Mouse (Mus musculus): Measurements from ENCODE around the gene Lctl. TPM values are rescaled to one million over a fixed set of nuclear protein-coding genes. Genes with fewer than 3 reads are reported as not detected.
A peak's percentile ranks its signal among the peaks of the same experiment; 100 is the strongest.
"Not testable (repeated sequence)": the region's sequence is repeated elsewhere in the genome, so short reads cannot be mapped to it uniquely, and the experiment has no call there.

Lctl gene
- polyA plus RNA-seq, 1 experiment from 2014 or later: 0.14 TPM

DNA sequence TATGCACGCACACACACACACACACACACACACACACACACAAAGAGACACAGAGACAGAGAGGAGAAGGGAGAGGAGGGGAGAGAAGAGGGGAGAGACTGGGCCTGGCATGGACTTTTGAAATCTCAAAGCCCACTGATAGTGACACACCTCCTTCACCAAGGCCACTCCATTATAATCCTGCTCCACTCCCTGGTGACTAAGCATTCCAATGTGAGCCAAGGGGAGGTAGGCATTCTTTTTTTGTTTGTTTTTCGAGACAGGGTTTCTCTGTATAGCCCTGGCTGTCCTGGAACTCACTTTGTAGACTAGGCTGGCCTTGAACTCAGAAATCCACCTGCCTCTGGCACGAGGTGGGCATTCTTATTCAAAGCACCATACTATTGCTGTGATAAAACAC is 7.9 kb downstream of the Lctl start:
- WGBS: 64% methylated on average over 3 of the region's 3 CpGs
- not testable (repeated sequence) for H3K4me3 ChIP-seq (replicated peaks); H3K4me1 ChIP-seq

GRCm38 (mm10) chr9:64125307-64125706 is 8.4 kb downstream of the Lctl start:
- Histone ChIP-seq H3K36me3 (replicated peaks) (no peaks in the 10 kb centered on the region), H3K27ac (no peak overlapping the region), H3K4me1 (no peaks in the 10 kb centered on the region), H3K9ac (no peak overlapping the region), H3K4me3 (replicated peaks) (no peak overlapping the region), H3K27me3 (no peaks in the 10 kb centered on the region), H3K4me2 (no peak overlapping the region), H3K9me3 (no peaks in the 10 kb centered on the region)
- ATAC-seq (ENCODE audit: low FRiP score): no peak
- 77% methylated on average over 3 of the region's 3 CpGs for WGBS

More for the DNA sequence above, 7.9 kb downstream of the Lctl start:
- H3K9ac ChIP-seq; H3K27me3 ChIP-seq; ATAC-seq (ENCODE audit: low FRiP score); H3K4me2 ChIP-seq; H3K36me3 ChIP-seq (replicated peaks); H3K27ac ChIP-seq; H3K9me3 ChIP-seq: not testable (repeated sequence)

GRCm38 (mm10) chr9:64126121-64126520 is 9.2 kb downstream of the Lctl start:
- Histone ChIP-seq H3K9me3 (no peaks in the 10 kb centered on the region), H3K4me1 (no peaks in the 10 kb centered on the region), H3K27me3 (no peaks in the 10 kb centered on the region), H3K4me2 (no peak overlapping the region), H3K27ac (no peak overlapping the region), H3K4me3 (replicated peaks) (no peak overlapping the region), H3K36me3 (replicated peaks) (no peaks in the 10 kb centered on the region), H3K9ac (no peak overlapping the region)
- WGBS: 79% methylated on average over 12 of the region's 12 CpGs
- ATAC-seq (ENCODE audit: low FRiP score): no peak

DNA sequence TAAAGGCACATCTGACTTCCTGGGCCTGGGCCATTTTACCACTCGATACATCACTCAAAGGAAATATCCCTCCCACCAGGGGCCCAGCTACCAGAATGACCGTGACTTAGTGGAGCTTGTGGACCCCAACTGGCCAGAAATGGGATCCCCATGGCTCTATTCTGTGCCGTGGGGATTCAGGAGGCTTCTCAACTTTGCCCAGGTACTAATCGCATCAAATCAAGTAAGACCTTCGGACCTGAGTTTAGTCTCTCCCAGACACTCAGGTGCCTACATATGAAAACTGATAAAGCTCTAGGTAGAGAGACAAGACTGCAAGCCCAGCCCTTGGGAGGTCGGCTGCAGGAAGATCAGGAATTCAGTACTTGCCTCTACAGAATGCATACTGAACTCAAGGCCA is 14.7 kb downstream of the Lctl start:
- no peaks in the 10 kb centered on the region for H3K27me3 ChIP-seq
- H3K9ac ChIP-seq: no peak overlapping the region
- no peak for ATAC-seq (ENCODE audit: low FRiP score)
- 84% methylated on average over 6 of the region's 6 CpGs for WGBS
- peaks cover 10% of the 10 kb centered on the region; the same call in 1 of the 2 replicates for H3K36me3 ChIP-seq (replicated peaks)
- H3K4me1 ChIP-seq: no peaks in the 10 kb centered on the region
- H3K9me3 ChIP-seq: no peaks in the 10 kb centered on the region
- H3K27ac ChIP-seq: no peak overlapping the region
- H3K4me3 ChIP-seq (replicated peaks): no peak overlapping the region
- no peak overlapping the region for H3K4me2 ChIP-seq

DNA sequence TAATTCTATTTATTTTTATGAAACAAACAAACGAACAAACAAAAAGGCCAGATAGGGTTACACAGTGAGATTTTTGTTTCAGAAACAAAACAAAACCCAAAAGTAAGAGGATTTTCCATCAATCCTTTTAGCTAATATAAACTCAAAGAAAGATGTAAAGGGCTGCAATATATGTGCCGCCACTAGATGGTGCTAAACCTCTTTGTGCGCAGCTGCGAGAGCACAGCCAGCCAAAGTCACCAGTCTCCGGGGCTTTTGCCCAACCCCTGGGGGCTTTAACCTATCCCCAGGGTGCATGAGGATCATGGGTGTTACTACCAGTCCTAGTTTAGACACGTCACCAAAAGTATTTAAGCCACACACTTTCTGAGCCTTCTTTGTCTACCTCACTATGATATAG is 21.9 kb downstream of the Lctl start:
- H3K4me1 ChIP-seq; H3K9me3 ChIP-seq; H3K9ac ChIP-seq; H3K27me3 ChIP-seq; ATAC-seq (ENCODE audit: low FRiP score); H3K4me3 ChIP-seq (replicated peaks); H3K27ac ChIP-seq; H3K4me2 ChIP-seq: not testable (repeated sequence)
- WGBS: 9% methylated on average over 6 of the region's 6 CpGs
- peaks cover 43% of the 10 kb centered on the region for H3K36me3 ChIP-seq (replicated peaks)

DNA sequence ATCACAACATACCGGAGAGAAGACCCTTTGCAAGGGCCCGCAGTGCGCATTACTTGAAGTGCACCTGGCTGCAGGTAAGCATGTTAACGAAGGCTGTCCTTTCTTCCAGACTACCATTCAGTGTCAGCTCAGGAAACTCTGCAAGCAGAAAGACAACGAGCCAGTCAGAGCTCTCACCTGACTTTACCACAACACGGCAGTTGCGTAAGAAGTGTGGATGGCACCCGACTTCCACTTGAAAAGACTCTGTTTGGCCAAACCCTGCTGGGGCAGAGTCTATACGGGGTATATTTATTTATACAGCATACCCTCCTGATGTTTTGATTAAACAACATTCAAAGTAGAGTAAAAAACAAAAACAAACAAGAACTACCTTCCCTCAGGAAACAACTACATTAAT is 22.9 kb downstream of the Lctl start:
- WGBS: 94% methylated on average over 9 of the region's 9 CpGs

DNA sequence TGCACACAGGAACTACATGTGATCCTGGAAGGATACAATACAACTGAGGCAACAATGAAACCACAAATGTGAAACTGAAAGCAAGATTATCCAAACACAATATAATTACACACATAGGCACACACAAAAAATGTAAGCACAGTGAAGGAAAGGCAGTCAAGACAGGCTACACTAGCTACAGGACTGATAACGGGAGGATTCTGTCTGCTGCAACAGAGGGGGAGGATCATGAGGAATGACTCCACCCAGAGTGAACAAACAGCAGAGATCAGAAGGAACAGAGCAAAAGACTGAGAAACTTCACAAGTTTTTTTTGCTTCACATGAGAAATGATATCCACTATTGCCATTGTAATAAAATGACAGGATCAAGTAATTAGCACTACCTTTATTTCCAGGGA is 39.7 kb downstream of the Lctl start:
- Histone ChIP-seq H3K27ac (no peak overlapping the region), H3K4me3 (replicated peaks) (no peak overlapping the region), H3K9ac (no peak overlapping the region), H3K36me3 (replicated peaks) (peaks cover 65% of the 10 kb centered on the region), H3K4me2 (no peak overlapping the region), H3K27me3 (no peaks in the 10 kb centered on the region), H3K4me1 (no peaks in the 10 kb centered on the region), H3K9me3 (no peaks in the 10 kb centered on the region)
- no peak for ATAC-seq (ENCODE audit: low FRiP score)
- WGBS: 97% methylated on average over 1 of the region's 1 CpGs

More for the DNA sequence above, 22.9 kb downstream of the Lctl start:
- Histone ChIP-seq H3K9me3 (no peaks in the 10 kb centered on the region), H3K36me3 (replicated peaks) (peaks cover 49% of the 10 kb centered on the region), H3K9ac (no peak overlapping the region), H3K27ac (no peak overlapping the region), H3K4me2 (no peak overlapping the region), H3K4me1 (no peaks in the 10 kb centered on the region), H3K4me3 (replicated peaks) (no peak overlapping the region), H3K27me3 (no peaks in the 10 kb centered on the region)
- no peak for ATAC-seq (ENCODE audit: low FRiP score)

- H3K36me3 ChIP-seq (replicated peaks): peaks cover 58% of the 10 kb centered on the region
- H3K27ac ChIP-seq: no peak overlapping the region
- H3K9ac ChIP-seq: no peak overlapping the region
- no peak for ATAC-seq (ENCODE audit: low FRiP score)
- H3K27me3 ChIP-seq: no peaks in the 10 kb centered on the region
- H3K4me1 ChIP-seq: no peaks in the 10 kb centered on the region
- 93% methylated on average over 5 of the region's 5 CpGs for WGBS
- no peaks in the 10 kb centered on the region for H3K9me3 ChIP-seq
- no peak overlapping the region for H3K4me3 ChIP-seq (replicated peaks)
- H3K4me2 ChIP-seq: no peak overlapping the region
Observed at GRCm38 (mm10) chr9:64160471-64160870, 43.5 kb downstream of the Lctl start.

GRCm38 (mm10) chr9:64169967-64170366 is 53.0 kb downstream of the Lctl start:
- 100% methylated on average over 3 of the region's 3 CpGs for WGBS
- H3K9ac ChIP-seq; H3K4me2 ChIP-seq; H3K36me3 ChIP-seq (replicated peaks); H3K27ac ChIP-seq; H3K27me3 ChIP-seq; H3K4me3 ChIP-seq (replicated peaks); ATAC-seq (ENCODE audit: low FRiP score); H3K9me3 ChIP-seq: not testable (repeated sequence)
- peaks cover 26% of the 10 kb centered on the region for H3K4me1 ChIP-seq

GRCm38 (mm10) chr9:64172145-64172815 is 55.3 kb downstream of the Lctl start:
- WGBS: 4% methylated on average over 18 of the region's 18 CpGs
- no peaks in the 10 kb centered on the region for H3K27me3 ChIP-seq
- H3K4me2 ChIP-seq: peak overlapping the region; percentile 73
- H3K9me3 ChIP-seq: no peaks in the 10 kb centered on the region
- peak overlapping the region; percentile 88 for H3K9ac ChIP-seq
- peaks cover 27% of the 10 kb centered on the region for H3K4me1 ChIP-seq
- H3K27ac ChIP-seq: peak overlapping the region; percentile 90
- ATAC-seq (ENCODE audit: low FRiP score): peak; percentile 52; the same call in 1 of the 2 replicates
- H3K36me3 ChIP-seq (replicated peaks): peaks cover 28% of the 10 kb centered on the region
- peak overlapping the region; percentile 88 for H3K4me3 ChIP-seq (replicated peaks)

DNA sequence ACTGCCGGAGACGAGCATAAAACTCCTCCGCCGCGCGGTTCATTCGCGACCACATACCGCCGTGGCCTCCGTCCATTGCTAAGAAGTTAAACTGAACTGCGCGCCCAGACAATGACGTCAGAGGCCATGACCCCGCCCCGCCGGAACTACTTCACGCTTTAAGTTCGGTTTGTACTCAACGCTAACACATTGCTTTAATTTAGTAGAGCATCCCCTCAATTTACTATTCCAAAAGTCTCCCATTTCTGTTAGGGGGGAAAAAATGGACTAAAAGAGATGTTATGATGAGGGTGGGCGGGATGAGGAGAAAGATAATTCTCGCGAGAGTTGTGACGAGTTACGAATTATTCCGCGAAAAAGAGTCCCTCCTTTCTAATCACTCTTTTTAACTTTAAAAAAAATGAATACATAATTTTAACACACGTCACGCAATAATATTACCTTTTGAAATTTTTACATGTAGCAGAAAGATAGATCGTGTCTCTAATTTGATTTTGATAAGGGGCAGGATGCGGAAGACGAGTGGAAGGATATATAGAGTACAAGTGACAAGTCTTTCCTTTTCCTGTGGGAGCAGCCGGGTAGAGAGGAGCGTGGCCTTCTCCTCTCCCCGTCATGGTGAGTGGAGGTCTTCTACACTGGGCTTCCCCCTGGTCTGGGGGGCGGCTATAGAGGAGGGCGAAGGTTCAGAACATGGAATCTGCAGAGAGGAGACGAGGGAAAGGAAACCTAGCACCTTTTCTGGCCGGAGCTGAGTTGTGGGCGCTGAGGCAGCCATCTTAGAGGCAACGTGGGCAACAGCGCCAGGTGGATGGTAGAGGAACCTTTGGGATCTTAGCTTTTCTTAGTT is 56.1 kb downstream of the Lctl start, which contains the start of the genes Zwilch and Rpl4:
TSS of gene Zwilch (minus strand) at position 289 of the 850 bp plus-strand sequence.
TSS of gene Rpl4 (plus strand) at position 560 of the 850 bp plus-strand sequence.
- Histone ChIP-seq H3K4me2 (peak within 1 kb of the TSS; percentile 73), H3K27ac (peak within 1 kb of the TSS; percentile 90), H3K4me3 (replicated peaks) (peak within 1 kb of the TSS; percentile 88), H3K27me3 (no peaks in the 10 kb centered on the region), H3K9me3 (no peaks in the 10 kb centered on the region), H3K36me3 (replicated peaks) (peaks cover 35% of the 10 kb centered on the region), H3K4me1 (peaks cover 27% of the 10 kb centered on the region), H3K9ac (peak within 1 kb of the TSS; percentile 88)
- WGBS: under 1% methylated on average over 42 of the region's 42 CpGs
- peak; percentile 92 for ATAC-seq (ENCODE audit: low FRiP score)

DNA sequence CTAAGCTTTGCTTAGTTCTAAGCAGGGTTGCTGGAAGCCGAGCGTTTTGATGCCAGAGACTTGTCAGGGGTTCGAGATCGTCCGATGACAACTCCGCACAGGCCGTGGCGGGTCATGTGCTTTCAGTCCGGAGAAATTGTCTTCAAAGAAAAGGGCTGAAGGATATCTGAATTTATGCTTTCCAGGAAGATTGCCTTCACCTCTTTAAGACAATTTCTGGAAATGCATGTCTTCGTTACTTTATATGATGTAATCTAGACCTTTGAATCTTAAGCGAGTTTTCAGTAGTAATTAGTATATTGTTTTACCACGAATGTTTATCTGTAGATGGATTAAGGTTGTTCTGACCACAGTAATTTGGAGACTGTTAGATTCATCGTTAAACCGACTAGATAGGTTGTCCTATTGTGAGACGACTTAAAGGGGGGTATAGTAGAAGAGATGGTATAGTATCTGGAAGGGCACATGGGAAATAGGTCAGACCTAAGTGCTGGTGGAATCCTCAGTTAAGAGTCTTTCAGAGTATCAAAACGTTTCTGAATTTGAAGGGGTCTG is 56.8 kb downstream of the Lctl start:
- H3K4me1 ChIP-seq: peaks cover 29% of the 10 kb centered on the region
- H3K27me3 ChIP-seq: no peaks in the 10 kb centered on the region
- no peak for ATAC-seq (ENCODE audit: low FRiP score)
- H3K9ac ChIP-seq: peak overlapping the region; percentile 88
- peaks cover 42% of the 10 kb centered on the region for H3K36me3 ChIP-seq (replicated peaks)
- H3K27ac ChIP-seq: peak overlapping the region; percentile 73
- peak overlapping the region; percentile 88 for H3K4me3 ChIP-seq (replicated peaks)
- no peaks in the 10 kb centered on the region for H3K9me3 ChIP-seq
- WGBS: under 1% methylated on average over 16 of the region's 16 CpGs
- peak overlapping the region; percentile 73 for H3K4me2 ChIP-seq

Data from forebrain, embryonic 12.5 days (tissue).